Mouse (Mus musculus): ENCODE measurements around the gene Ulk4. TPM values are rescaled to one million over a fixed set of nuclear protein-coding genes. Genes with fewer than 3 reads are reported as not detected.

Ulk4 gene
- total RNA-seq, 2 experiments from 2014 or later = 0.21 to 0.48 TPM

- intact Hi-C loops (cut with DNase I) = no loop called here
- DNase-seq (ENCODE audit: low spot score) = no peak
Observed at GRCm38 (mm10) chr9:121132549-121132948, 144.4 kb downstream of the Ulk4 start.

- intact Hi-C loops (cut with DNase I) = no loop called here
- no peak for DNase-seq (ENCODE audit: low spot score)
Observed at GRCm38 (mm10) chr9:121129533-121129932, 147.5 kb downstream of the Ulk4 start.

GRCm38 (mm10) chr9:121128934-121129333, 148.1 kb downstream of the Ulk4 start:
- intact Hi-C loops (cut with DNase I) = no loop called here
- no peak for DNase-seq (ENCODE audit: low spot score)

GRCm38 (mm10) chr9:121127025-121127424, 150.0 kb downstream of the Ulk4 start:
- intact Hi-C loops (cut with DNase I) = no loop called here
- no peak for DNase-seq (ENCODE audit: low spot score)

- DNase-seq (ENCODE audit: low spot score) = no peak
- intact Hi-C loops (cut with DNase I) = no loop called here
Observed at GRCm38 (mm10) chr9:121124705-121125104, 152.3 kb downstream of the Ulk4 start.

GRCm38 (mm10) chr9:121122039-121122438, 155.0 kb downstream of the Ulk4 start:
- no peak for DNase-seq (ENCODE audit: low spot score)
- intact Hi-C loops (cut with DNase I) = no loop called here

GRCm38 (mm10) chr9:121117936-121118335, 159.1 kb downstream of the Ulk4 start:
- intact Hi-C loops (cut with DNase I) = no loop called here
- no peak for DNase-seq (ENCODE audit: low spot score)

GRCm38 (mm10) chr9:121112131-121112530, 164.9 kb downstream of the Ulk4 start:
- intact Hi-C loops (cut with DNase I) = no loop called here
- DNase-seq (ENCODE audit: low spot score) = no peak

- intact Hi-C loops (cut with DNase I) = no loop called here
- DNase-seq (ENCODE audit: low spot score) = no peak
Observed at GRCm38 (mm10) chr9:121108110-121108509, 168.9 kb downstream of the Ulk4 start.

GRCm38 (mm10) chr9:121107643-121108042, 169.4 kb downstream of the Ulk4 start:
- intact Hi-C loops (cut with DNase I) = no loop called here
- DNase-seq (ENCODE audit: low spot score) = peak; percentile 33

- intact Hi-C loops (cut with DNase I) = no loop called here
- DNase-seq (ENCODE audit: low spot score) = no peak
Observed at GRCm38 (mm10) chr9:121107101-121107500, 169.9 kb downstream of the Ulk4 start.

GRCm38 (mm10) chr9:121101516-121101915, 175.5 kb downstream of the Ulk4 start:
- no peak for DNase-seq (ENCODE audit: low spot score)
- intact Hi-C loops (cut with DNase I) = no loop called here

- no peak for DNase-seq (ENCODE audit: low spot score)
- intact Hi-C loops (cut with DNase I) = no loop called here
Observed at GRCm38 (mm10) chr9:121099453-121099852, 177.5 kb downstream of the Ulk4 start.

- DNase-seq (ENCODE audit: low spot score) = no peak
- intact Hi-C loops (cut with DNase I) = no loop called here
Observed at GRCm38 (mm10) chr9:121093760-121094159, 183.2 kb downstream of the Ulk4 start.

- no peak for DNase-seq (ENCODE audit: low spot score)
- intact Hi-C loops (cut with DNase I) = no loop called here
Observed at GRCm38 (mm10) chr9:121092568-121092967, 184.4 kb downstream of the Ulk4 start.

GRCm38 (mm10) chr9:121091016-121091735, 185.8 kb downstream of the Ulk4 start:
- no peak for DNase-seq (ENCODE audit: low spot score)
- intact Hi-C loops (cut with DNase I) = no loop called here

GRCm38 (mm10) chr9:121087661-121088060, 189.3 kb downstream of the Ulk4 start:
- intact Hi-C loops (cut with DNase I) = no loop called here
- DNase-seq (ENCODE audit: low spot score) = no peak

GRCm38 (mm10) chr9:121084191-121084590, 192.8 kb downstream of the Ulk4 start:
- DNase-seq (ENCODE audit: low spot score) = no peak
- intact Hi-C loops (cut with DNase I) = no loop called here

- intact Hi-C loops (cut with DNase I) = no loop called here
- DNase-seq (ENCODE audit: low spot score) = no peak
Observed at GRCm38 (mm10) chr9:121080834-121081233, 196.2 kb downstream of the Ulk4 start.

- intact Hi-C loops (cut with DNase I) = no loop called here
- DNase-seq (ENCODE audit: low spot score) = no peak
Observed at GRCm38 (mm10) chr9:121080413-121080812, 196.6 kb downstream of the Ulk4 start.

- DNase-seq (ENCODE audit: low spot score) = no peak
Observed at GRCm38 (mm10) chr9:121079388-121080088, 197.5 kb downstream of the Ulk4 start.

GRCm38 (mm10) chr9:121076291-121076690, 200.7 kb downstream of the Ulk4 start:
- intact Hi-C loops (cut with DNase I) = no loop called here
- no peak for DNase-seq (ENCODE audit: low spot score)

More at GRCm38 (mm10) chr9:121079388-121080088, 197.5 kb downstream of the Ulk4 start:
- intact Hi-C loops (cut with DNase I) = no loop called here

Measured in heart, postnatal 25 days (tissue).